Mouse (Mus musculus) spleen, adult 2 months (tissue): ENCODE measurements around the gene Banf1.

Experiments
- CTCF ChIP-seq: fragments of 200-500 bp; IDR thresholded peaks from 2 replicates; pipeline ENCODE4 v1.5.1; 2011; ENCODE audit warnings: mild to moderate bottlenecking, inconsistent platforms; ENCODE audit not compliant: insufficient read depth, insufficient read length, insufficient replicate concordance; ENCODE audit errors: extremely low read depth
- POLR2A ChIP-seq: fragments of 200-500 bp; IDR thresholded peaks from 2 replicates; pipeline ENCODE4 v1.6.1; 2011; ENCODE audit warnings: low read depth, low read length, inconsistent platforms

- no peak for TF ChIP-seq CTCF
- TF ChIP-seq POLR2A: no peak
Observed at GRCm38 (mm10) chr19:5335441-5335840, 31.5 kb downstream of the Banf1 start, which contains the start of gene Catsper1.
